In genomic region chr14:11874960-11875889, GRCm38 (mm10) we compare ENCODE assay signal across 10 mouse cellular contexts.
A peak's percentile ranks its signal among the peaks of the same experiment; 100 is the strongest.
DNase-seq lines count a peak whose midpoint lies in the region; ATAC-seq lines count a peak whose summit lies in the region.
"Had no signal": no experiment of that assay in that cellular context is flagged by ENCODE, and none has a peak within 500 bp of the region (broad histone marks: within the 10 kb centered on the region; RNA-seq: fewer than 3 reads in every experiment).

No protein-coding gene starts in this region.

- H3K9ac ChIP-seq in hindbrain, embryonic 13.5 days, result no peak overlapping the region
- no peak overlapping the region for H3K9ac ChIP-seq in hindbrain, embryonic 11.5 days (ENCODE audit: low read depth, low read length)
- H3K9ac ChIP-seq in forebrain, embryonic 15.5 days (replicated peaks), result no peak overlapping the region
- H3K9ac ChIP-seq: limb, embryonic 15.5 days had no signal

- 65% methylated on average over 11 of the region's 11 CpGs for WGBS in hindbrain, embryonic 13.5 days
- WGBS in hindbrain, embryonic 11.5 days, result 88% methylated on average over 11 of the region's 11 CpGs
- 30% methylated on average over 11 of the region's 11 CpGs for WGBS in forebrain, embryonic 15.5 days

- peak overlapping the region; percentile 78 for H3K27ac ChIP-seq in hindbrain, embryonic 13.5 days
- H3K27ac ChIP-seq in hindbrain, embryonic 11.5 days (ENCODE audit: low read depth, low read length), result no peak overlapping the region
- H3K27ac ChIP-seq in forebrain, embryonic 15.5 days (replicated peaks), result peak overlapping the region; percentile 52
- H3K27ac ChIP-seq: limb, embryonic 15.5 days had no signal

- H3K9me3 ChIP-seq in hindbrain, embryonic 13.5 days, result no peaks in the 10 kb centered on the region
- H3K9me3 ChIP-seq in hindbrain, embryonic 11.5 days (ENCODE audit: control insufficient read depth, low read length), result no peaks in the 10 kb centered on the region
- no peaks in the 10 kb centered on the region for H3K9me3 ChIP-seq in forebrain, embryonic 15.5 days
- H3K9me3 ChIP-seq: limb, embryonic 15.5 days had no signal

- H3K4me1 ChIP-seq in hindbrain, embryonic 13.5 days (replicated peaks), result peaks cover 49% of the 10 kb centered on the region
- H3K4me1 ChIP-seq in hindbrain, embryonic 11.5 days (replicated peaks; ENCODE audit: control insufficient read depth, insufficient read depth, low read length), result no peaks in the 10 kb centered on the region; the same call in 1 of the 2 replicates
- peaks cover 21% of the 10 kb centered on the region for H3K4me1 ChIP-seq in forebrain, embryonic 15.5 days

- no peaks in the 10 kb centered on the region for H3K36me3 ChIP-seq in hindbrain, embryonic 13.5 days
- no peaks in the 10 kb centered on the region for H3K36me3 ChIP-seq in hindbrain, embryonic 11.5 days (ENCODE audit: control insufficient read depth, insufficient read depth, low read length)
- no peaks in the 10 kb centered on the region for H3K36me3 ChIP-seq in forebrain, embryonic 15.5 days
- H3K36me3 ChIP-seq: limb, embryonic 15.5 days had no signal

- no peaks in the 10 kb centered on the region for H3K27me3 ChIP-seq in hindbrain, embryonic 13.5 days
- H3K27me3 ChIP-seq in hindbrain, embryonic 11.5 days (ENCODE audit: control insufficient read depth, insufficient read depth, low read length), result no peaks in the 10 kb centered on the region
- no peaks in the 10 kb centered on the region for H3K27me3 ChIP-seq in forebrain, embryonic 15.5 days
- H3K27me3 ChIP-seq: limb, embryonic 15.5 days had no signal

- ATAC-seq in hindbrain, embryonic 13.5 days (ENCODE audit: low FRiP score), result peak; percentile 79
- ATAC-seq in hindbrain, embryonic 11.5 days (ENCODE audit: low FRiP score), result no peak
- ATAC-seq in forebrain, embryonic 15.5 days (replicated peaks), result peak; percentile 90
- ATAC-seq in cerebellum, adult (ENCODE audit: insufficient number of reproducible peaks, low FRiP score, low TSS enrichment), result no peak; the same call in 1 of the 2 replicates

- no peak overlapping the region for H3K4me2 ChIP-seq in hindbrain, embryonic 13.5 days
- H3K4me2 ChIP-seq in hindbrain, embryonic 11.5 days (replicated peaks; ENCODE audit: low read depth, low read length), result no peak overlapping the region
- H3K4me2 ChIP-seq in forebrain, embryonic 15.5 days (replicated peaks), result no peak overlapping the region
- H3K4me2 ChIP-seq: limb, embryonic 15.5 days had no signal

- no peak overlapping the region for H3K4me3 ChIP-seq in hindbrain, embryonic 13.5 days
- H3K4me3 ChIP-seq in hindbrain, embryonic 11.5 days (ENCODE audit: low read depth, low read length), result no peak overlapping the region
- no peak overlapping the region for H3K4me3 ChIP-seq in forebrain, embryonic 15.5 days
- H3K4me3 ChIP-seq: limb, embryonic 15.5 days had no signal

- no peak for DNase-seq in hindbrain, embryonic 11.5 days (ENCODE audit: low spot score)
- peak; percentile 52 to 63 for DNase-seq in layer of hippocampus, postnatal 14 days (ENCODE audit: low spot score in 2 of 2)
- peak; percentile 42 for DNase-seq in retina, embryonic 14.5 days (ENCODE audit: low spot score)
- DNase-seq in embryo, embryonic 11 days, result no peak
- DNase-seq in adrenal gland, adult 8-10 months, result no peak
- DNase-seq: cerebellum, adult 11-12 months had no signal

Comparison
In these comparisons a context has a peak if more than half of its experiments do, and no peak if none do; other contexts are left out.
1. ATAC-seq: peak in hindbrain, embryonic 13.5 days (single experiment) and forebrain, embryonic 15.5 days (single experiment); none in hindbrain, embryonic 11.5 days (single experiment) and cerebellum, adult (single experiment).
2. DNase-seq: peak in layer of hippocampus, postnatal 14 days (2 of 2) and retina, embryonic 14.5 days (single experiment); none in hindbrain, embryonic 11.5 days (single experiment), embryo, embryonic 11 days (single experiment) and adrenal gland, adult 8-10 months (single experiment).